Mouse (Mus musculus): ENCODE data around the gene Gm525. TPM values are rescaled to one million over a fixed set of nuclear protein-coding genes. Genes with fewer than 3 reads are reported as not detected.

The Gm525 gene
- polyA plus RNA-seq, 1 experiment from 2014 or later = not detected

DNA sequence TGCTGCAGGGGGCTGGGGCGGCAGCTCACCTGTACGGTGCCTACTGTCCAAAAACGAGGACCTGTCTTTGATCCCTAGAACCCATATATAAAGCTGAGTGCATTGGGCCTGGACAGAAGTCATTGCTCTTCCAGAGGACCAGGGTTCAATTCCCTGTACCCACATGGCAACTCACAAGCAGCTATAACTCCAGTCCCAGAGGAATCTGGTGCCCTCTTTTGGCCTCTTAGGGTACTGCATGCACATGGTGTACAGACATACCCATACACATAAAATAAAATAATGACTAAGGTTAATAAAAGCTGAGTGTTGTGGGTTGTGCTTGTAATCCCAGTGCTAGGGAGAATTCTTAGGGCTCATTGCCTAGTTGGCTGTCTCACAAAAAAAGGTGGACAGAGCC, 8.3 kb upstream of the Gm525 start:
- ATAC-seq (ENCODE audit: extremely low read depth, insufficient number of reproducible peaks, low FRiP score, low TSS enrichment) = no peak
- no peak overlapping the region for H3K4me3 ChIP-seq
- H3K27me3 ChIP-seq (replicated peaks) = no peaks in the 10 kb centered on the region
- H3K9ac ChIP-seq = no peak overlapping the region
- H3K9me3 ChIP-seq = no peaks in the 10 kb centered on the region
- H3K36me3 ChIP-seq = no peaks in the 10 kb centered on the region
- 90% methylated on average over 3 of the region's 3 CpGs for WGBS
- H3K4me2 ChIP-seq = no peak overlapping the region
- no peak overlapping the region for H3K27ac ChIP-seq (replicated peaks)
- H3K4me1 ChIP-seq = peaks cover 18% of the 10 kb centered on the region

DNA sequence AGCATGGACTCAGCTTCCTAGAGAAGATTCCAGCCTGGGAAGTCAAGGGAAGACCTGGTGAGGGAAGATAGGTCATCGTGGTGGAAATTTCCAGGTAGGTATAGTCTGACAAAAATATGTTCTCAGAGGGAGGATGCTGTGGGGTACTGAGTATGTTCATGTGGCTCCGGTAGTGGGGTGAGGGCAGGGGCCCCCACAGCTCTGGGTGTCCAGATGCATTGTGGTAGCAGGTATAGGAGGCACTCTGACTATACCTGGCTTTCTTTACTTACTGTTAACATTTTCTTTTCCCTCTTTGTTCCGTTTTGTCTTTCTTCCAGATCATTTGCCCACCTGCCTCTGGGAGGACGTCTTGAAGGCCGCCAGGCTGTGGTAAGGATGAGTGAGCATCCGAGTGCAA, 7.5 kb upstream of the Gm525 start:
- Histone ChIP-seq H3K4me3 (no peak overlapping the region), H3K9me3 (no peaks in the 10 kb centered on the region), H3K36me3 (no peaks in the 10 kb centered on the region), H3K9ac (no peak overlapping the region), H3K4me2 (no peak overlapping the region), H3K4me1 (peaks cover 18% of the 10 kb centered on the region), H3K27me3 (replicated peaks) (no peaks in the 10 kb centered on the region), H3K27ac (replicated peaks) (no peak overlapping the region)
- 71% methylated on average over 6 of the region's 6 CpGs for WGBS
- no peak for ATAC-seq (ENCODE audit: extremely low read depth, insufficient number of reproducible peaks, low FRiP score, low TSS enrichment)

DNA sequence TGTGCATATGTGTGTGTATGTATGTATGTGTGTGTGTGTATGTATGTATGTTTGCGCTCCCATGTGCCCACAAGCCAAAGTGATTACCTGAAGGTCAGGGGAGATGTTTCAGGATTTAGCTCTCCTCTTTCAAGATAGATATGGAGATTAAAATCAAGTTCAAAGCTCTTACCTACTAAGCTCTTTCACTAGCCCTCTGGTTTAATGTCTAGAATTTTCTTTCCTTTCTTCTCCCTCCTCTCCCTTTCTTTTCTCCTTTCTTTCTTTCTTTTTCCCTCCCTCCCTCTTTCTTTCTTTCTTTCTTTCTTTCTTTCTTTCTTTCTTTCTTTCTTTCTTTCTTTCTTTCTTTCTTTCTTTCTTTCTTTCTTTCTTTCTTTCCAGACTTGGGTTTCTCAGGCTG, 6.9 kb upstream of the Gm525 start, which contains the start of gene Dgke:
Dgke (minus strand) TSS at position 101 of the 400 bp plus-strand sequence.
- H3K27me3 ChIP-seq (replicated peaks) = no peaks in the 10 kb centered on the region
- no peak within 1 kb of the TSS for H3K9ac ChIP-seq
- 93% methylated on average over 1 of the region's 1 CpGs for WGBS
- H3K4me1 ChIP-seq = peaks cover 18% of the 10 kb centered on the region
- H3K9me3 ChIP-seq = no peaks in the 10 kb centered on the region
- no peak within 1 kb of the TSS for H3K4me3 ChIP-seq
- H3K36me3 ChIP-seq = no peaks in the 10 kb centered on the region
- no peak within 1 kb of the TSS for H3K4me2 ChIP-seq
- ATAC-seq (ENCODE audit: extremely low read depth, insufficient number of reproducible peaks, low FRiP score, low TSS enrichment) = no peak
- no peak within 1 kb of the TSS for H3K27ac ChIP-seq (replicated peaks)

DNA sequence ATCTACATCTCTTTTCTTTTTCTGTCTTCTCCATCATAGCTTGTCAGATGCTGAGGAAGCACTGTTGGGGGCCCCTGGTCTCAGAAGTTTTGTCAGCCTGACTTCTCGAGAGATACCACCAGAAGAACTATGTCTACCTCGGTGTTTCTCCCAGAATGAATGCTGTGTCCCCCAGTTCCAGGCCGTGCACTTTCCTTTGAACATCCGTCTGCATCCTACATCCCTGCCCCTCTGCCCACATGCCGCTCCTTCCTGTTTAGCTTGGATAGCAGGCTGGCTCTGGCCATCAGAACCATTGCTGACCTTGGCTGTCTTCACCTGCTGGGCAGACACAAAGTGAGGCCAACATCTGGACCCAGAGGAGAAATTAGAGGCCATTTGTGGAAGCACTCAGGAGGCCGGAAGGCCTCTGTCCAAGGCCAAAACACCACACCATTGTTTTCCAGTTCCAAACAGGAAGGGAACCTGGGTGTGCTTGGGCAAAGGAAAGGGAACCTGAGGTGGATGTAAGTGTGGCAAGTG, 6.3 kb upstream of the Gm525 start:
- Histone ChIP-seq H3K9ac (no peak overlapping the region), H3K4me3 (no peak overlapping the region), H3K9me3 (no peaks in the 10 kb centered on the region), H3K4me2 (no peak overlapping the region), H3K27ac (replicated peaks) (no peak overlapping the region), H3K36me3 (no peaks in the 10 kb centered on the region), H3K4me1 (peaks cover 18% of the 10 kb centered on the region), H3K27me3 (replicated peaks) (no peaks in the 10 kb centered on the region)
- ATAC-seq (ENCODE audit: extremely low read depth, insufficient number of reproducible peaks, low FRiP score, low TSS enrichment) = no peak
- WGBS = 70% methylated on average over 6 of the region's 6 CpGs

DNA sequence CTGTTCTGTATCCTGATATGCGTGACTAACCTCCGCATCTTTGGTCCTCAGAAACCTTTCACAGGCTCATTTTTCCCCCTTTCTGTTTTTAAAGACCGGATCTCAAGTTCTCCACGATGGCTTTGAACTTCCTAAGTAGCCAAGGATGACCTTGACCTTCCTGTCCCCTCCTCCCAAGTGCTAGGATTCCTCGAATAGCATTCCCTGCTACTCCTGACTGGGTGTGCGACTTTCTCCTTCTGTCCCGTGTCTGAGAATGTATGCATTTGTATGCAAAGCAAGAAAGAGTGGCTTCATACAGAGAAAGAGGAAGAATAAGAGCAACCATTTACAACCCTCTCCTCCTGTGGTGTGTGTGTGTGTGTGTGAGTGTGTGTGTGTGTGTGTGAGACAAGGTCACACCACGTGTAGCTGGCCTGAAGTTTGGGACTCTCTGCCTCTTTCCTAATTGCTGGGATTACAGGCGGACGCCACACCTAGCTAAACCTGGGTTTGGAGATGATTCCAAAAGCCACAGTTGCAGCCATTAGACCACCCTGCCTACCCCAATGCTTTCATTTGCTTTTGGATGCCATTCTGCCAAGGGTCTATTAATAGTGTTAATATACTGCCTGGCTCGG, 5.7 kb upstream of the Gm525 start:
- Histone ChIP-seq H3K27me3 (replicated peaks) (no peaks in the 10 kb centered on the region), H3K4me3 (no peak overlapping the region), H3K27ac (replicated peaks) (no peak overlapping the region), H3K4me2 (no peak overlapping the region), H3K9me3 (no peaks in the 10 kb centered on the region), H3K36me3 (no peaks in the 10 kb centered on the region), H3K9ac (no peak overlapping the region), H3K4me1 (peaks cover 18% of the 10 kb centered on the region)
- 48% methylated on average over 11 of the region's 11 CpGs for WGBS
- no peak for ATAC-seq (ENCODE audit: extremely low read depth, insufficient number of reproducible peaks, low FRiP score, low TSS enrichment)

DNA sequence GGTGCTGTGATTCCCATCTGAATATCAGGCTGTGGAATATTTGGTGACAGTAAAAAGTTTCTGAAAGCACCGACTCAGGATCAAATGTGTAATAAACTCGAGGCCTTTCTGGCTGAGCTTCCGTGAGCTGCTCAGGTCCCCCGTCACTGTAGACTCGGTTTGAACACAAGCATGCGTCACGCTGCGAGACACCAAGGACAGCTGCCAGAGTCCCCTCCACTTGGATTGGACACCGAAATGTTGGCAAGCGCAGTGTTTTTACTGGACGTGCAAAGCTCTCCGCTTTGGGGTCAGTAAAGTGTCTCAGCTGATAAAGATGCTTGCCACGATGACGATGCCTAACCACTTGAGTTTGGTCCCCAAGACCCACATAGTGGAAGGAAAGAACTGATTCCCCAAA, 5.0 kb upstream of the Gm525 start:
- 70% methylated on average over 14 of the region's 14 CpGs for WGBS
- peaks cover 18% of the 10 kb centered on the region for H3K4me1 ChIP-seq
- H3K9ac ChIP-seq = no peak overlapping the region
- no peak overlapping the region for H3K4me2 ChIP-seq
- no peaks in the 10 kb centered on the region for H3K27me3 ChIP-seq (replicated peaks)
- H3K36me3 ChIP-seq = no peaks in the 10 kb centered on the region
- H3K27ac ChIP-seq (replicated peaks) = no peak overlapping the region
- no peak overlapping the region for H3K4me3 ChIP-seq
- ATAC-seq (ENCODE audit: extremely low read depth, insufficient number of reproducible peaks, low FRiP score, low TSS enrichment) = no peak
- H3K9me3 ChIP-seq = no peaks in the 10 kb centered on the region

DNA sequence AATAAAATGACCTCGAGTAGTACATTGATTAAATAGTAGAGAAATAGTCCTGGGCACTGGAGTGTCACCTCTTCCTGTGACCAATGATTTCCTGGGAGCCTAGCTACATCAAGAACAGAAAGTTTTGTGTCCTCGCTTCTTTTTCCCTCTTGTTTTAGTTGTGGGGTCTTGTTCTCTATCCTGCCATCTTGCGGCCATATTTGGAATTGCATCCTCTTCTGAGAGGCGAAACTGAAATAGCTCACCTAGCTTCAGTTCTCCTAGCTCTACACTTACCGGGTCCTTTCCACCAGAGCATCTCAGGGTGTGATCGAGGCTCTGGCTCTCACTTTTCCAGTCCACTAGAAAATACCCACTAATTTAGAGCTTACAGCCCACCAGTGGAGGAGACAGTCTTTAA, 4.3 kb upstream of the Gm525 start:
- no peak overlapping the region for H3K4me3 ChIP-seq
- H3K4me2 ChIP-seq = no peak overlapping the region
- H3K9me3 ChIP-seq = no peaks in the 10 kb centered on the region
- H3K27ac ChIP-seq (replicated peaks) = no peak overlapping the region
- peaks cover 18% of the 10 kb centered on the region for H3K4me1 ChIP-seq
- no peaks in the 10 kb centered on the region for H3K27me3 ChIP-seq (replicated peaks)
- H3K36me3 ChIP-seq = no peaks in the 10 kb centered on the region
- WGBS = 25% methylated on average over 6 of the region's 6 CpGs
- no peak overlapping the region for H3K9ac ChIP-seq
- no peak for ATAC-seq (ENCODE audit: extremely low read depth, insufficient number of reproducible peaks, low FRiP score, low TSS enrichment)

DNA sequence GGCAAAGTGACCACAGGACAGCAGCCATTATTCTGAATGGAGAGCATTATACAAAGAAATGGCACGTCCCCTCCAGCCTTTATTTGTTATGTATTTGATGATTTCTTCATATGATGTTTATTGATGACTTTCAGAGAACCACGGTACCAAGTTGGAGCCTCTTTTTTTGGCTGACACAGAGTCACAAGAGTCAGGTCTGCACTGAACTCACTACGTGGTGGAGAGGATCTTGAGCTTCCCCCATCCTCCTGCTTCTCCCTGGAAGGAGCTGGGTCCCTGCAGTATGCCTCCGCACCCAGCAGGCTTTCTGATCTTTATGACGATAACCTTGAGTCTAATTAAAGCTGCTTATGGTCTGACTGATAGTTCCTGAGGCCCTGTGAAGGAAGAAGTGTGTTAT, 2.1 kb upstream of the Gm525 start:
- no peaks in the 10 kb centered on the region for H3K36me3 ChIP-seq
- no peak overlapping the region for H3K4me2 ChIP-seq
- H3K4me3 ChIP-seq = no peak overlapping the region
- ATAC-seq (ENCODE audit: extremely low read depth, insufficient number of reproducible peaks, low FRiP score, low TSS enrichment) = no peak
- no peaks in the 10 kb centered on the region for H3K9me3 ChIP-seq
- H3K4me1 ChIP-seq = peaks cover 22% of the 10 kb centered on the region
- H3K9ac ChIP-seq = no peak overlapping the region
- no peaks in the 10 kb centered on the region for H3K27me3 ChIP-seq (replicated peaks)
- WGBS = 73% methylated on average over 5 of the region's 5 CpGs
- no peak overlapping the region for H3K27ac ChIP-seq (replicated peaks)

DNA sequence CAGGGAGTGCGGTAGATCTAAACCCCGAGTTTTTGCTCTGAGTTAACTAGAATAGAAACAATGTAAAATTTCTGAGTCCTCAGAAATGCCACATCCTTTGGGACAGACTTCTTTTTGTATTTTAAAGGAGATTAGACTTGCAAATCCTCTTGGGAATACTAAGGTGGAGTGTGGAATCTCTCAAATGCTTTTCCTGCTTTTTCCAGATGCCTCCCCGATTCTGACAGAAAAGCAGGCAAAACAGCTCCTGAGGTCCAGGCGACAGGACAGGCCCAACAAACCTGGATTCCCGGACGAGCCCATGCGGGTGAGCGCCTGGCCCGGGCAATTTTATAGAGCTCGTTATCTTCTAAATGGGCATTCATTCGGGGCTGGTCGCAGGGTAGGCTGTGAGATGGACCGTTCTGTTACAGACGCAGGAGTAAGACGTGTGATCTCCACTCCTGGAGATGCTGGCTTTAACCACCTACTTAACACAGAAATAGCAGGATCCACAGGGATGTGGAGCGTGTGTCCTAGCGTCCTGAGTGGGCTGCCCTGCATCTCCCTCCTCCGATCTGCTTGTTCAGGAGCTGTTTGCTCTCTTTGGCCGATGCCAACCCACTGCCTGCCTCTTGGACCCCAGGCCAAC, 1.3 kb downstream of the Gm525 start:
- no peaks in the 10 kb centered on the region for H3K27me3 ChIP-seq (replicated peaks)
- no peak overlapping the region for H3K9ac ChIP-seq
- H3K4me3 ChIP-seq = no peak overlapping the region
- ATAC-seq (ENCODE audit: extremely low read depth, insufficient number of reproducible peaks, low FRiP score, low TSS enrichment) = no peak
- H3K27ac ChIP-seq (replicated peaks) = no peak overlapping the region
- no peak overlapping the region for H3K4me2 ChIP-seq
- H3K36me3 ChIP-seq = no peaks in the 10 kb centered on the region
- 0 out of 2 replicates have a peak, but pooled peaks cover 5% of the 10 kb centered on the region for H3K4me1 ChIP-seq
- 62% methylated on average over 19 of the region's 19 CpGs for WGBS
- H3K9me3 ChIP-seq = no peaks in the 10 kb centered on the region

DNA sequence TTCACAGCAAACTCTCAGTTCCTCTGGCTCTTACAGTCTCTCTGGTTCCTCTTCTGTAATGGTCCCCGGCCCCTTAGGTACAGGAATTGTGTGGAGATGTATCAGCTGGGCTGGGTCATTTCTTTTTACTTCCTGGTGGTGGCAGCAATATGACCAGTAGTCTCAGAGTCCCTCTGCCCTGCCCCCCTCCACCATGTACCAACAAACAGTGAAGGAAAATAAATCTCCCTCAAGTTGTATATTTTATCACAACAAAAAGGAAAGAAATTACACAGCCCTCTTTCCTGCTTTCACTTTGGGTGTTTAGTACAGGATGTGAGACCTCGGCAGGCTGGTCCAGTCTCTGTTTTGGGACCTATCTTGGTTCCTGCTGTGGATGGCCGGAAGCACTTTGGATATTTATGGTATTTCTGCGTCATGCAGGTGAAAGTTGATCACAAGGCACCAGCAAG, 2.8 kb downstream of the Gm525 start:
- no peak for ATAC-seq (ENCODE audit: extremely low read depth, insufficient number of reproducible peaks, low FRiP score, low TSS enrichment)

DNA sequence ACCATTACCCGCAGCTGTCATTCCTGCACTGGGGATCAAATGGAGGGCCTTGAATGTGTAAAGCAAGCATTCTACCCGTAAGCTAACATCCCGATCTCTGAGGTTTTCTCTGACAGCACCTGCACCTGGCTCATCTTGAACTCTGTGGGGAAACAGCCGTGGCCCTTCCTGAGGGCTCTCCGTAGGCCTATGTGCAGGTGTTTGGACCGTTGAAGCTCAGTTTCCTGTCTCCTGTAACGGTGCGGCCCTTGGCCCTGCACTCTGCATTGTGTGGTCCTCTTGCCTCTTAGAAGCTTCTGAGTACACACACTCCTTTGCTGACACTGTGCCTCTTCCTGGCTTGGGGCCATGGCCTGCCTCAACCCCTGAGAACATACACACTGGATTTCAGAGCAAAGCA, 4.0 kb downstream of the Gm525 start:
- H3K4me2 ChIP-seq = no peak overlapping the region
- no peaks in the 10 kb centered on the region for H3K36me3 ChIP-seq
- no peaks in the 10 kb centered on the region for H3K27me3 ChIP-seq (replicated peaks)
- WGBS = 82% methylated on average over 8 of the region's 8 CpGs
- no peak overlapping the region for H3K27ac ChIP-seq (replicated peaks)
- no peaks in the 10 kb centered on the region for H3K9me3 ChIP-seq
- ATAC-seq (ENCODE audit: extremely low read depth, insufficient number of reproducible peaks, low FRiP score, low TSS enrichment) = no peak
- H3K9ac ChIP-seq = no peak overlapping the region
- 0 out of 2 replicates have a peak, but pooled peaks cover 5% of the 10 kb centered on the region for H3K4me1 ChIP-seq
- H3K4me3 ChIP-seq = no peak overlapping the region

More for the DNA sequence above, 2.8 kb downstream of the Gm525 start:
- WGBS = 63% methylated on average over 4 of the region's 4 CpGs
- no peak overlapping the region for H3K4me2 ChIP-seq
- no peak overlapping the region for H3K4me3 ChIP-seq
- H3K36me3 ChIP-seq = no peaks in the 10 kb centered on the region
- H3K27ac ChIP-seq (replicated peaks) = no peak overlapping the region
- no peak overlapping the region for H3K9ac ChIP-seq
- no peaks in the 10 kb centered on the region for H3K27me3 ChIP-seq (replicated peaks)
- no peaks in the 10 kb centered on the region for H3K9me3 ChIP-seq
- H3K4me1 ChIP-seq = 0 out of 2 replicates have a peak, but pooled peaks cover 5% of the 10 kb centered on the region

DNA sequence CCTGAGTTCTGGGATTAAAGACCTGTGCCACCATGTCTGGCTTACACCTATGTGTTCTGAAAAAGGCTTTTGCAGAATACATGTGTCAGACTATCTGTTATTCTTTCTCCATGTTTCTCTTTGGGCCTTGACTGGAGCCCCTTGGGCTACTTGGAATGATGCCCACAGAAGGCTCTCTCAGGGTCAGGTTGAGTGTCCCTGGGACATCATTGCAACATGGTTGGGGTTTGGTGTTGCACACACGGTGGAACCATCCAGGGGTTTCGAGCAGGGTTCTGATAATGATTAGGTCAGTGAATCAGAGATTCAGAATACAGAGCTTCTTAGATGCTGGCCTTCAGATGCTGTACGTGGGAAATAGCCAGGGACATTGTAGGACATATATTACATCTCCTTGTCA, 4.7 kb downstream of the Gm525 start:
- H3K4me3 ChIP-seq = no peak overlapping the region
- no peaks in the 10 kb centered on the region for H3K9me3 ChIP-seq
- ATAC-seq (ENCODE audit: extremely low read depth, insufficient number of reproducible peaks, low FRiP score, low TSS enrichment) = no peak
- H3K27me3 ChIP-seq (replicated peaks) = no peaks in the 10 kb centered on the region
- WGBS = 81% methylated on average over 3 of the region's 3 CpGs
- H3K36me3 ChIP-seq = no peaks in the 10 kb centered on the region
- no peak overlapping the region for H3K4me2 ChIP-seq
- H3K27ac ChIP-seq (replicated peaks) = no peak overlapping the region
- no peak overlapping the region for H3K9ac ChIP-seq
- 0 out of 2 replicates have a peak, but pooled peaks cover 5% of the 10 kb centered on the region for H3K4me1 ChIP-seq

All from heart, embryonic 13.5 days (tissue).